Mouse (Mus musculus) erythroblast, adult 5-6 weeks (primary cell): Measurements from ENCODE around the gene Rap1gds1. TPM values are rescaled to one million over a fixed set of nuclear protein-coding genes. Genes with fewer than 3 reads are reported as not detected.

Experiments used
- ATAC-seq: replicated peaks from 2 replicates; pipeline ENCODE4 v1.8.0; 2016; ENCODE audit warnings: moderate number of reproducible peaks, mild to moderate bottlenecking, moderate TSS enrichment, inconsistent platforms; ENCODE audit not compliant: poor library complexity, low FRiP score, severe bottlenecking
- total RNA-seq, 2 experiments: library from RNA; stranded (forward) in 1 of 2; stranded (reverse) in 1 of 2; fragments of 150-400 nt in 1 of 2; fragments of 200-764, 138-1000 nt in 1 of 2; gene quantifications; 2 replicates each; pipeline versions ENCODE4 v1.2.3 to v1.2.4; 2015 to 2017; ENCODE audit warnings: low replicate concordance in 2 of 2

The Rap1gds1 gene
- total RNA-seq, 2 experiments from 2014 or later = 6.0 to 25.9 TPM

DNA sequence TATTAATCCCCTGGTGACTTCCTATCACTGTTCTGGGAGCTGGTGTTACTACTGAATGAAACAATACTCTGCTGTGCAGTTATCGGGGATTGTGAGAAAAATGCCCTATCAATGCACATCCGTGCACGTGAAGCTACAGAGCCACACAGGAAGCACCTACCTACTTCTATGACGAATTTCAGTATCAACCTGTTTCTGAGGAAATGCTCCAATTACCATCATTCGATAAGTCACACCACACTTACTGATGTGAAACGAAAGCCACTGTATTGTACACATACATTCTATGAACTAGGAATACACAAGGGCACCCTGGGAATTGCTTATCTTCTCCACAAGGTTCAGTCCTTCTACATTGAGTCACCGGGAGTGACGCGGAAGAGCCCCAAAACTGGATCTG lies 10.9 kb downstream of the Rap1gds1 start:
- ATAC-seq = no peak

GRCm38 (mm10) chr3:139062088-139062487 lies 12.9 kb downstream of the Rap1gds1 start:
- no peak for ATAC-seq

DNA sequence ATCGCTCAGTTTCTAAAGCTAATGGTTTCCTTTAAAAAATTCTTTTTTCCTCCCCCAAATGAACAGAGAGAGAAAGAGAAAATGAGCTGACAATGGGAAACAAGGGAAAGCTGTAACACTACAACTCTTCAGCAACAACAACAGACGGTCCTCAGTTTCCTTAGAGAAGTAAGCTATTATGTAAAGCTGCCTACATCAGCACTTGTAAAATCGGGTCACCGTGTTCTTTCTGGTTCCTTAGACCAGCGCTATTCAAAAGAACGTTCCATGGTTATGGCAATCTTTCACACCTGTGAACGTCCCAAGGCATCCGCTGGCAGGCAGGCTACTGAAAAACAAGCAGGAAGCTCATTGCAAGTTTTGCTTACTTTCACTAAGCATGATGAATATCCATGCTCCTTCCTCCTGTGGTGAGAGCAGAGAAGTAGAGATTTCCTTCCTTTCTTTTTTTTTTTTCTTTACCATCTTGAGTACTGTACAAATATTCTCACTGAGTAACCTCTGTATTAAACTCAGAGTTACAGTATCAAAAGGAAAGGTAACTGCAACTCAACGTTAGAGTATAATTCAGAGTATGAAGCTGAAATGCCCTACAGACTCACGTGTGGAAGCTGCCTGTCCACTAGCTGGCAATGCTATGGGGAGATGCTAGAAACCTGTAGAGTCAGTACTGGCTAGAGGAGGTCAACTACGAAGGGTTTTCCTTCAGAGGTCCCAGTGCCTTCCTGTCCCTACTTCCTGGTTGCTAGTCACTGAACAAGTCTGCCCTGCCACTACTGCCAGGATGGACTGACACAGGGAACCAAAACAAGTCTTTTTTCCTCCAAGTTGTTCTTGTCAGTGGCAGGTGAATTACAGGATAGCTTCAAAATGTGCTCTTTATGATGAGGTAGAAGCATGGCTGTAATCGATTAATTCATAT lies 26.0 kb downstream of the Rap1gds1 start:
- no peak for ATAC-seq

GRCm38 (mm10) chr3:139042433-139042854 lies 32.6 kb downstream of the Rap1gds1 start:
- ATAC-seq = no peak

DNA sequence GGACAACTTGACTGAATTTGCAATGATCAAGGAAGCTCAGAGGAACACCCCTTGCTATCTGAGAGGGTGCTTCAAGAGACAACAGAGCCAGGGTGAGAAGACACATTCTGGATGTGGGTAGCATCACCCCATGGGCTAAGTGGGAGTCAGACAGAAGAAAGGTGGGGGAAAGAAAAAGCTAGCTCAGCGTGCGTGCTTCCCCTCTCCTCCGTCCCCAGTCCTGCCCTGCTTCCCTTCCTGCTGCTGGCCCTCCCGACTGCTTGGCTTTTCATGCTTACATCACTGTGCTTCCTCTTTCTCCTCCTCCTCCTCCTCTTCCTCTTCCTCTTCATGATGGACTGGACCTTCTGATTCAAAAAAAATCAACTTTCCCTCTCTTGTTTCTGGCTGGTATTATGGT lies 33.1 kb downstream of the Rap1gds1 start:
- ATAC-seq = no peak

DNA sequence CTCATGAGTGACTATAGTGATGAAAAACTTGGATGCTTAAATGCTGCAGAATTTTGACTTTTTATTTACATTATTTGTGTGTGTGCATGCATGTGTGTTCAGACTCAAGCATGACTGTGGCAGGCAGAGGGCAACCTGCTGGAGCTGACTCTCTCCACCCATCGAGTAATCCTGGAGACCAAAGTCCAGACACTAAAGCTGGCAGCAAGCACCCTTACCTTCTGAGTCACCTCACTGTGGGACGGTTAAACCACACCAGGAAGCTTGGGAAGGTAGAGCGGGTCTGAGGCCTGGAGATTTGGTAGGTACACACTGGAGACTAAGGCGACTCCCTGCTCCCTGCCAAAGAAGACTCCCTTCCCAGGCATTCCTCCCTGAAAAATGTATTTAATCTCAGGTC lies 38.0 kb downstream of the Rap1gds1 start:
- ATAC-seq = no peak

DNA sequence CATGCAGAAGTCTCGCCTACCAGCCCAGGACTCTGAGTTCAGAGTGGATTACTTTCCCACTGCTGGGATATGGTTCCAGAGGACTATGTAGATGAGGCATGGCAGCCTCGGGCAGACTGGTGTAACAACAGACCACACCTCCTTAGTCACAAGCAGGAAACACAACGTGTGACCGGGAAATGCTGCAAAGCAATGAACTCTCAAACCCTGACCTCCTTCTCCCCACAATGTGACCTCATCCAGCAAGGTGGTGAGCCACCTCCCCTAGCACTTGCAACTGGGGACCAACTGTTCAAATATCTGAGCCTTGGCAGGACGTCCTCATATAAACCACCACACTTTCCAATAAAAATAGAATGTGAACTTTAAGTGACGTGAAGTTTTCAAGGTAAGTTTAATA lies 41.8 kb downstream of the Rap1gds1 start:
- no peak for ATAC-seq

- no peak for ATAC-seq
These were observed 44.3 kb downstream of the Rap1gds1 start for GRCm38 (mm10) chr3:139030644-139031227.

DNA sequence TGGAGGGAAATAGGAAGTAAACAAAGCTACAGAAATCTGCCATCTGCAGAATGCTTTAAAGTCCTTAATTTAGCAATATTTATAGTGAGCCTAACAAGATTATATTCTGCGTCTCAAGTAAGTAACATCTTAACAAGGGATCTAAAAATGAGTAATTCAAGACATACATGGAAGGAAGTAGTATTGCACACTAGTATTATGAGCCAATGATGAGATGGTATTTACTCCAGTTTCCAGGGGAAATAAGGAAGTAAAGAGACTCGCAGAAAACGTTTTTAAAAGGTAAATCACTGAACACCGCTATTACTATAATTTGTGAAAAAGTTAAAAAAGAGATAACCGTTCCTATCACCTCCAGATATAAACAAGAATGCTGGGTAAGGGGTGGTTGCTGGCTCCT lies 49.9 kb downstream of the Rap1gds1 start:
- ATAC-seq = no peak

DNA sequence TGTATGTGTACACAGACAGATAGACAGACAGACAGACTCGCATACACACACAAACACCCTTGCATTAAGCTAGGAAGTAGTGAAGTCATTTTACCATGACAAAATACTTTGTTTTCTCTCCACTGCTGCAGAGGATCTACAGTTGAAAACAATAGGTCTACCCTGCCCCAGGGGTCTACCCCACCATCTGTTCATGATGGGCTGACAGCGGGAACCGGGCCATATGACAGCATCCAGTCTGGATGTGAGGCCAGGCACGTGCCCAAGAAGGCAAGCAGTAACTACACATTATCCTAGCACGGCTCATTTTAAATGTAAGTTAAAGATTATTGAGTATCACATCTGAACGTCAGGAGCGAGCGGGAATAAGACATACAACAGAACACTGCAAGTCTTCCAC lies 51.4 kb downstream of the Rap1gds1 start:
- no peak for ATAC-seq

- no peak for ATAC-seq
These were observed 62.6 kb downstream of the Rap1gds1 start for GRCm38 (mm10) chr3:139012352-139012751.

- no peak for ATAC-seq
These were observed 69.3 kb downstream of the Rap1gds1 start for GRCm38 (mm10) chr3:139005669-139006068.

DNA sequence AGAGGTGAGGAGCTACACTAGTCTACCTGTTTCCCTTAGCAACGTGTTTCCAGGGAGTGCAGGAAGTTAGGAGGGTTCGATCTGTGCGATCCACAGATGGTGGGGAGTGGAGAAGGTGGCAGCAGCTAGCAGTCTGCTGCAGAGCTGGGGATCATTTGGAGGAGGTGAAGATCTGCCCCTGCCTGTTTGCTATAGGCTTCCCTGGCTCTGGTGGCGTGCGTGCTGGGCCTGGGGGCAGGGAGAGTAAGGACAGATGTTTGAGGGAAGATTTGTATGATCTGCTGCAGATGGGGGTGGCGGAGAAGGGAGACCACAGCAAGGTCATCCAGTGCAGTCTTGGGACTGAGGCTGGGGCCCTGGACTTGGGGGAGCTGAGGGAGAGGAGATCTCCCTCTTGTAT lies 72.2 kb downstream of the Rap1gds1 start:
- ATAC-seq = no peak

- ATAC-seq = no peak
These were observed 74.7 kb downstream of the Rap1gds1 start for GRCm38 (mm10) chr3:139000071-139000867.

- ATAC-seq = no peak
These were observed 81.5 kb downstream of the Rap1gds1 start for GRCm38 (mm10) chr3:138993473-138993872.

GRCm38 (mm10) chr3:138991367-138991766 lies 83.6 kb downstream of the Rap1gds1 start:
- ATAC-seq = no peak

DNA sequence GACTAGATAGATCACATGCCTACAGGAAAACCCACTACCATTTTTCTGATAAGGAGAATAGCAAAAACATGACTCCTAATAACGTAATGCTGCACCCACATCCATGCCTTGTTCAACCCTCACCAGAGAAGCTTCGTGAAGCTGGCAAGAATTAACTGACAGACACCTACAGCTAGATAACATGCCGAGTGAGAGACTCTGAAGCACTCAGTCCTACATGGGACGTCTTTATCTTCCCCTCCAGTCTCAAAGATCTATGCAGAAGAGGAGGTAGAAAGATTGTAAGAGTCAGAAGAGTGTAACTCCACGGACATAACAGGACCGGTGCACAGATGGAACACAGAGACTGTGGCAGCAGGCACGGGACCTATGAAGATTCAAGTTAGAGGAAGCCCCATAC lies 85.9 kb downstream of the Rap1gds1 start:
- ATAC-seq = no peak

DNA sequence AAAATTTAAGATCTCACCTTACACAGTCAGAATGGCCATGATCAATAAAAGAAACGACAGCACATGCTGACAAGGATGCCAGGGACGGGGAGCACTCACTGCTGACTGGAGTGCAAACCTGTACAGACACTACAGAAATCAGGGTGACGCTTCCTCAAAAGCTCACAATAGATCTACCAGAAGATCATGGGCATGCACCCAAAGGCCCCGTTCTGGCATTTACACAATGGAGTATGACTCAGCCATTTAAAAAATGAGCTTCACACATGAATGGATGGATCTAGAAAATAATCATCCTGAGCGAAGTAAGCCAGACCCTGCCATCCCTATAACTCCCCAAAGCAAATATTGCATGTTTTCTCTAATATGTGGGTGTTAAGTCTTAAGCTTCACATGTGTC lies 87.0 kb downstream of the Rap1gds1 start:
- ATAC-seq = no peak

DNA sequence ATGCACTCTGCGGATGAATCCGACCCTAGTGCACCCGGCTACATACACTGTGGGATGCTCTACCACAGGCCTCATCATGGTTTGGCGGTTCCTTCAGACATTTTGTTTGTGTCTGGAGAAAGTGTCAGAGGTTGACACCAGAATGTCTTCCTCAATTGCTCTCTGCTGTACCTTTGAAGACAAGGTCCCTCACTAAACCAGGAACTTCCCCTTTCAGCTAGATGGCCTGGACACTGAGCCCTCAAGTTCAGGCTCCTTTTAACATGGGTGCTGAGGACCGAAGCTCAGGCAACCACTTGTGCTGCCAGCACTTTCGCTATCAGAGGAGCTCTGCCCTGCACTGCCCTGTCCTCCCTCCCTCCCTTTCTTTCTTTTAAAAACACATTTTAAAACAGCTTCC lies 92.8 kb downstream of the Rap1gds1 start:
- ATAC-seq = no peak

- ATAC-seq = no peak
These were observed 97.6 kb downstream of the Rap1gds1 start for GRCm38 (mm10) chr3:138977413-138977812.

DNA sequence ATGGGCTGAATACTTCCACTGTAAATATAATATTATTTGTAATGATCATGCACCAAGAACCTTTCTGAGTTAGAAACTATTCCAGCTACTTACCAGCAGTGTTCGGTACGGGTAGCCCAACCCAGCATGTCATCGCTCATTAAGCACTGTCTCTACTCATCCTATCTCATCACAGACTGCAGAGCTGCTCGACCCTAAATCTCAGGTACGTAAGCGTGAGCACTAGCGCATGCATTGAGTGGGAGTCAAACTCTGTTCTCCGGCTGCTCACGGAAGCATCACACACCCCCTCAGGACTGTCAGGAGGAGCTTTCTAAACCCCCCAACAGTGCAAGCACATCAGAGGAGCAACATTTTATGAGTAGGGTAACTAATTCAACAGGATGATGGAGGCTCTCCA lies 107.4 kb downstream of the Rap1gds1 start:
- no peak for ATAC-seq
